Mouse (Mus musculus) spleen, embryonic (tissue): Measurements from ENCODE around the gene Rasl2-9.
"Not testable (repeated sequence)": the region's sequence is repeated elsewhere in the genome, so short reads cannot be mapped to it uniquely, and the experiment has no call there.

Source experiments
- CTCF ChIA-PET: fragments of 350-600 bp; sonication (Branson Sonifier 250); formaldehyde crosslinking; loops from one replicate; lab custom pipeline; 2022; lab: Charles Lee

The Rasl2-9 gene

DNA sequence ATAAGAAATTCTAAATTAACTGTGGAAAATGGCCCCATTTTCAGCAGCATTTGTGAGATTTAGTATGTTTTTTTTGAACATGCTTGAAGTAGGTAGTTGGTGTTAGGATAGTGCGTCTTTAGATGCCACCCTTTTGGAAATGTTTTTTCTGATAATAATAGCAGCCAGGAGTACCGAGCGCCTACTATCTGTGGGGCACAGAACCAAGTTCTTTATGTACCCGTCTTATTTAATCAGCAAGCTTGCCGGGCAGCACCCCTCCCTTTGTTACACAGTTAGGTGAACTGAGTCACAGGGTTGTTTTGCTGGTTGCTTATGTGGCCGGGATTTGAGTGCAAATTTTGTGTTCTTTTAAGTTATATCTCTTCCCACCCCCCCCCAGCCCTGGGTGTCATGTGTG is 44.5 kb downstream of the Rasl2-9 start:
- CTCF ChIA-PET: no interaction called here

DNA sequence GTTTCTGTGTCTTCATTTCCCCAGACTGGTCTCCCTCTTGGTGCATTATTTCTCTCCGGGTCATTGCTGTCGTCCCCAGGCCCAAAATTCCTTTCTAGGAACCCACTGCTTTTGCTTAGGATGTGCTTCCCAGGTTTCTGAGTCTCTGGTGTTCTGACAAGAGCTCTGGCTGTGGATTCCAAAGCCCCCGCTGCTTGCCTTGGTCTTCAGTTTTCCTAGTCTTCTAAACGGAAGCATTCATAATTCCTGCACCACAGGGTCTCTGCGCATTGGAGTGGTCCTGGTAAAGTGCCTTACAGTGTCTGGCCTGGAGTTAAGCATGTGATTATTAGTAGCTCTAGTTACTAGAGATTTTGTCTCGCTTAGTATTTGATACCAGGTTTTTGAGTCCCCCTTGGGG is 44.9 kb downstream of the Rasl2-9 start:
- CTCF ChIA-PET: no interaction called here

DNA sequence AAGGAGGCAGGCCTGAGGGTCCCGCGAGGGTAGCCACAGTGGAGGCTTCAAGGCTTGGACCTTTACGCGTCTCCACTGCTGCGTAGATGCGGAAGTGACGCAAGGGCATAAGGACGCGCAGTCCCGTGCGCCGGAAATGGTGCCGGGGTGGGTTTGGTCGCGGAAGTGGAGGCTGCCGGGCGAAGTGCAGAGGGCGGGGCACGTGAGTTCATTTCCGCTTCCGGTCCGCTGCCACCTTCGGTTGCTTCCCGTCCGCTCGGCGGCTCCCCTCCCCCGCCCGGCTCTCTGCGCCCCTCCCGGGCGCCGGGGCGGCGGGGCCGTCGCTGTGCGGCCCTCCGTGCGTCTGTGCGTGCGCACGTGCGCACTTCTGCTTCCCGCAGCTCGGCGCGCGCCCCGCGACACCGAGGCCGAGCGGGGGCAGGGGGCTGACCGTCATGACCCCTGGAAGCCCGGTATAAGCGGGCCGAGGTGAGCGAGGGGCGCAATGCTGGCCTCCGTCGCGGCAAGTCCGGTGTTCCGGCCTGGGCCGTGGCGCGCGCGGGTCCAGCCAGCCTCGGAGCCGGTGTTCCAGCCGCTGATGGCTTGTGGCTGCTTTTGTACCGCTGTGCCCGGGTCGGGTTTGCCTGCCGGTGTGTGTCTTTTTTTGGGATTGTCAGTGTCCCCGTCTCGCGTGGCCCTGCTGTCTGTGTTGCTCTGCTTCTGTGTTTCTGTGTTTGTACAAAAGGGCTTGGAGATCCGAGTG is 45.6 kb downstream of the Rasl2-9 start, which contains the start of gene Epn1:
Epn1 (plus strand) TSS at position 226 of the 742 bp plus-strand sequence.
- CTCF ChIA-PET: no interaction called here

DNA sequence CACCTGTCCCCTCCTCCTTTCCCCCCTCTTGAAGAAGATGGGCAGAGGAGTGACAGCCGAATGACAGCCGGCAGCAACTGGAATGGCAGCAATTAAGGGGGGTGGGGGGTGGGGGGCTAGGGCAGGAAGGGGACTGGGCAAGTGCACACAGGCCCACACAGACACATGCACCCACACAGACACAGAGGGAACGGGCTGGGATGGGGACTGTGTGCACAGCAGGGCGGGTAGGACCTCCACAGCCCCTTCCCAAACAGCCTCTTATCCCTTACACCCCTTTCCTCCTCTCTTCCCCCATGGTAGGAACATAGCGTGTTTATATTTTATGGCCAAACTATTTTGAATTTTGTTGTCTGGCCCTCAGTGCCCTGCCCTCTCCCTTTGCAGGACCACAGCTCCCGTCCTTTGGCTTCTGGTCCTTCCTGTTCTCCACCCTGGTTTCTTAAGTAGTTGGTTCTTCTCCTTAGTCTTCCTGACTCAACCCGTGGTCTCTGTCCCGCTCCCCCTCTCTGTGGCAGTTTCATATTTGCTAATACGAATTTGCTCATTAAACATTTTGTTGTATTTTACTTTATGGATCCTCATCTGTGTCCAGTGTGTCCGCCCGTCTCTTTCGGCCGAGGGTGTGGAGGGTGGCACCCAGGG is 46.3 kb downstream of the Rasl2-9 start:
- CTCF ChIA-PET: not testable (repeated sequence)

DNA sequence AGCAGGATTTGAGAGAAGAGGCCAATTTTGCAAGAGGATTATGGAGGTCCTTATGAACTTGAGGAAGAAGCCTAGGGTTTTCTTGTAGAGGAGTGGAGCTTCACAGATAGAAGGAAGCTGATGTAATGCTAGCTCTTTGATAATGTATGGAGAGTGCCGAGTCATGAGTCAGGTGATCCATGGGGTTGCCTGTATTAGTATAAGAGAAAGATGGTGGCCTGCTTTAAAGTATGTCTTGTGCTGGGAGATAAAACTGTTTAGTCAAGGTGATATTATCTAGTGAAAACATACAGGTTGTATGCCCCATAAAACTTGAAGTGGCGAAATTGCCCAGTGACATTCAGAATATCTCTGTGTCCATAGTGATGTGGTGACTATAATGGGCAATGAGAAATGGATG is 48.8 kb downstream of the Rasl2-9 start:
- CTCF ChIA-PET: interaction anchor here (1.5 kb wide), 1 partner anchor 14 kb away, joined by 5 read pairs; no protein-coding TSS in a partner anchor

DNA sequence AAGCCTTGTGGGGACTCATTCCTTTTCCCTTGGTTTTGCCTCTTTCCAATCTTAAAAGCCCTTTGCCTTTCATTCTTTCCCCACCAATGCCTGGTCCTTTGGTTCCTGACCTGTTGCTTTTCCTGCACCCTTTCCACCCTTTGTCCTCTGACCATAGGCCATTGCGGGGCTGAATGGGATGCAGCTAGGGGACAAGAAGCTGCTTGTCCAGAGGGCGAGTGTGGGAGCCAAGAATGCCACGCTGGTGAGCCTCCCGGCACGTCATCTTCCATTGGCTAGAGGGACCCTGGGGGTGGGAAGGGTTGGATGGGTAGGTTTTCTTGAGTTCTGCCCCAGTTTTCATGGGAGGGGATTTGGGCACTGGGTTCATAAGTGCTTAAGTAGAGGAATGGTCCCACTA is 50.8 kb downstream of the Rasl2-9 start:
- CTCF ChIA-PET: no interaction called here
